Mouse (Mus musculus) liver, embryonic 14.5 days (tissue): ENCODE measurements at regions not wholly inside any gene's neighbourhood (a gene's known extent, or its start where the extent isn't known, plus 50 kb on each side); places are given as distances from the start of the nearest gene placed in this dataset.

ENCODE experiments used
- CTCF ChIP-seq: IDR thresholded peaks from 2 replicates; pipeline ENCODE4 v1.5.1; 2016; ENCODE audit warnings: antibody characterized with exemption, low read depth, control low read depth
- EP300 ChIP-seq: IDR thresholded peaks from 2 replicates; pipeline ENCODE4 v1.6.1; 2016; ENCODE audit warnings: antibody characterized with exemption, low read depth

GRCm38 (mm10) chr19:36221596-36221995 is 101.7 kb upstream of the Ankrd1 start:
- TF ChIP-seq CTCF (no peak), EP300 (no peak)
